Mouse (Mus musculus) monocyte, adult 5-6 weeks (primary cell): ENCODE measurements at regions not wholly inside any gene's neighbourhood (a gene's known extent, or its start where the extent isn't known, plus 50 kb on each side); places are given as distances from the start of the nearest gene placed in this dataset.

ENCODE experiments used
- ATAC-seq: fragments of 153-309, 156-312 bp; replicated peaks from 2 replicates; pipeline ENCODE4 v1.8.0; 2017; ENCODE audit warnings: mild to moderate bottlenecking; ENCODE audit not compliant: low TSS enrichment, insufficient number of reproducible peaks, severe bottlenecking, poor library complexity, low FRiP score

DNA sequence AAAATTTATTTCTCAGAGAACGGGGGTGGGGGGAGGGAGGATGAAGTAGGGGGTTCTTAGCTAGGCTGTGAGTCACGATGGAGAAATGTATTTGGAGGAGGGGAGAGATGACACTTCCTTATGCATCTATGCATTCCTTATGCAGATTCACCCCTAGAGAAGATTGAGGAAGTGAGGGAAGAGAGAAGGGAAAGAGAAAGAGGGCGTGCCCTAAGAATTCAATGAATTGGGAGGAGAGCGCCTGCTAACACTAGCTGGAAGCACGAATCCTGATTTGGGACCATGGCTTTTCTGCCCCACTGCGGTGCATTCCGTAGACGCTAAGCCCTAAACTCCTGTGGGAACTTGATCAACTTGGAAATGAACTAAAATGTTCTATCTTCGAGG is 56.1 kb downstream of the Foxi3 start:
- ATAC-seq: no peak

DNA sequence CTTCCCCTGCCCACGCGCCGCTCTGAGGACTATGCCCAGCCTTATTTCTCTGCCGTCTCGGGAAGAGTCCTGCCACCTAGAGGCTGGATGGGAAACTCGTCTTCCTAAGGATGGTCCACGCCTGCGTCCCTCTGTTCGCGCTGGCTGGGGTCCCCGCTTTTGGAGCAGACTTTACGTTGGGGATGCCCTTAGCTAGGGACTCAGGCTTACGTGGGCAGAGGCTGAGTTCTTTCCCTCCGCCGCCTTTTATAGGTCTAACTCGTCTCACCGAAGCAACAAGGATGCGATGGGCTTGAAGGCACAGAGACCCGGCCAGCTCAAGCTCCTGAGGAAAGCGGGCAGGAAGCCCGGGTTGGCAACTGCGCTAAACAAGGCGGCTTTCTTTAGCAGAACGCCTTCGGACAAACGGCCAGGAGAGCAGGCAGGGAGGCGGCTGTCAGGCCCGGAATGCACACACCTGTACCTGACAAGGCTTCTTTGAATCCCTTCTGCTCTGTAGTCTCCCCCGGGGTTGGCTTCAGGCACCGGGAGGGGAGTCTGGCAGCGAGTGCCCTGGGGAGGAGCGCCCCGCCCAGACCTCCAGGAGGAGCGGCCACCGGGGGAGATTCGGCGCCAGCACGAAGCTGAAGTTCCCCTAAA is 56.6 kb downstream of the Foxi3 start:
- 0 out of 2 replicates have a peak, but pooled peaks have one; percentile 31 for ATAC-seq

DNA sequence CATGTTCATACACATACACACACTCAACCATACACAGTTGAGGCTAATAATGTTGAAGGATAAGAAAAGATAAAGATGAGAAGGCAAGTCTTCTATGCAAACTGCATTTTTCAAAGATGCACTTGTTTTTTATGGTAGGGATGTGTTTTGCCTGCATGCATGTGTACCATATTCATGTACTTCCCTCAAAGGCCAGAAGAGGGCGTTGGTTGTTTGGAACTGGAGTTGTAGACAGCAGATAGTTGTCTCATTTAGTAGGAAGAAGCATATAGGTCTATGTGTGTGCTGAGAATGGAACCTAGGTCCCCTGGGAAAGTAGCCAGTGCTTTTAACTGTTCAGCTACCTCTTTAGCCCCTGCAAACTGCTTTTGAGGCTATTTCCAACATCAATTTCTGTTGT is 60.1 kb downstream of the Foxi3 start:
- no peak for ATAC-seq

DNA sequence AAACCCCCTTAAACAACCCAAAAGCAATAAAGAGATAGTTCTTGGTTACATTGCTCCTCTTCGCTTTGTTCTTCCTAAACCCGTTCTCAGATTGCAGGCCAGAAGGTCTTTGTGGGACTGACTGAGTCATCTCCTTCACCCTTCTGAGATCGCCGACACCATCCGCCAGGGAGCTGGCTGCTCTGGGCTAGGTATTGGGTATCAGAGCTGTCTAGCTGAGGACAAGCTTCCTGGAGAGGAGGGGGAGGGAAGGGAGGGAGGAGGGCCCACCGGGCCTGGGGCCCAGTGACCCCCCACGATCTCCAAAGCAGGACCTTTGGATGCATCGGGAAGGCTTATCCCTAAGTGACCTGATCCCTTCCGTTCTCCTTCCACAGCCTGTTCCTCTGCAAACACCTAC is 65.0 kb downstream of the Foxi3 start:
- no peak for ATAC-seq

DNA sequence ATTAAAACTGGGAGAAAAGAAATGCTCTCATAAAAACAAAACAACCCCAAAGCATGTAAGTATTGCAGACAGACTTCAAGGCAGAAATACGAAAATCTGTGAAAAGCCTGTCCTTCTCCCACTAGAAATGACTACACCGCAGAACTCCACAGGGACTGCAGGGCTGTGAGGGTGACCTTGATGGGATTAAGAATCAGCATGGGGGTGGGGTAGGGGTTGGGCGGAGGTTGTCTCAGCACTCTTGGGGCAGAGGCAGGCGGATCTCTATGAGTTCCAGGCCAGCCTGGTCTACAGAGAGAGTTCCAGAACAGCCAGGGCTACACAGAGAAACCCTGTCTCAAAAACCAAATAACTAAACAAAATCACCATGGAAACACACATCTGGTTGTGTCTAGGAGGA is 69.1 kb downstream of the Foxi3 start:
- ATAC-seq: no peak

DNA sequence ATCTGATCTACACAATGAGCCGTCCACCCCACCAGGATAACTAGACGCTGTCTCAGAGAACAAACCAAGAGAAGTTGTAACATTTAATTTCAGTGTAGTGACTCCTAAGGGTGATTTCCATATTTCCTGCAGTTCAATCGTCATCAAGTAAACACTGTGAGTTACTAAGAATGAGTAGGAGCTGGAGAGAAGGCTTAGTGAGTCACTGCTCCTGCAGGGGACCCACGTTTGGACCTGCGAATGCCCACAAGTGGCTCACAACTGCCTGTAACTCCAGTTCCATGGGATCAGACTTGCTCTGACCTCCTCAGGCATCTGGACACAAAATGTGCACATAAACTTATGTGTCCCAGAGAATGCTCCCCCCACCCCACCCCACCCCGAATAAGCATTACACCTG is 73.3 kb downstream of the Foxi3 start:
- no peak for ATAC-seq

DNA sequence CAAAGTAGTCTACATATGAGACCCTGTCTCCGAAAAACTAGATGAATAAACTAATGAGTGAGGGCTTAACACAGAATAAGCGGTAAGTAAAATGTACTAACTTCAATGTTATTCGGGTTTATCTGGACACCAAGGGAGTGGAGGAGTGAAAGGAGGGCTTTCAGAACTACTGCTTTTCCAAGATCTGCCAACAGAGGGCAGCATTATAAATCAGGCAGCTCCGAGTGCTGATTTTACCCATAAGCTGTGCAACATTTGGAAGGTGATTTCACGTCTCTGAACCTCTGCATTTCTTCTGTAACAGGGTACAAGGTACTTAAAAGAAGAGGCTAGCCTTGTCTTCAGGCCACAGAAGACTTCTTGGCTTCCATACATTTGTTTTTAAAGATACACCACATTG is 74.2 kb downstream of the Foxi3 start:
- ATAC-seq: no peak

DNA sequence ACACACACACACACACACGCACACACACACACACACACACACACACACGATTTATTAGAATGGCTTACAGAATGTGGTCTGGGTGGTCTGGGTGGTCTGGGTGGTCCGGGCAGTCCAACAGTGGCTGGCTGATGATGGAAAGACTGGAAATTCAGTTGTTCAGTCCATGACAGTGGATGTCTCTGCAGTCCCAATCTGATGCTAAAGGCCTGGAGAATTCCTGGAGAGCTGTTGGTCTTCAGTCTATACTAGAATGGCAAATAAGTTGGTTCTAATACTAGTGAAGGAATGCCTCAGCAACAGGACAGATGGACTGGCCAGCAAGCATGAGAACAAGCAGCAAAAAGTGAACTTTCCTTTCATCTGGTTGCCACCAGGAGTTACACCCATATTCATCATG is 87.9 kb downstream of the Foxi3 start:
- no peak for ATAC-seq

DNA sequence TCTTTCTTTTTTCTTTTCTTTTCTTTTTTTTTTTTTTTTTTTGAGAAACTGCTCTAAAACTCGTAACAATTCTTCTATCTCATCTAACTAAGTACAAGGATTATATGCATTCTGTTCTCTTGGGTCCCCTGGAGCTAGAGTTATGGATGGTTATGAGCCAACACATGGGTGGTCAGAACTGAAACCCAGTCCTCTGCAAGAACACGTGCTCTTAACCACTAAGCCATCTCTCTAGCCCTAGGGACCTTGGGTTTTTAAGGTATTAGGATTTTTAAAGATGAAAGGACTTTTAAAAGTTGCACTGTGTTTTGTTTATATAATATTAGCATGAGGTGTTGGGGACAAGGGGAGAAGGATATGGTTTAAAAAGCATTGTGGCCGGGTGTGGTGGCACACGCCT is 88.9 kb downstream of the Foxi3 start:
- no peak for ATAC-seq

DNA sequence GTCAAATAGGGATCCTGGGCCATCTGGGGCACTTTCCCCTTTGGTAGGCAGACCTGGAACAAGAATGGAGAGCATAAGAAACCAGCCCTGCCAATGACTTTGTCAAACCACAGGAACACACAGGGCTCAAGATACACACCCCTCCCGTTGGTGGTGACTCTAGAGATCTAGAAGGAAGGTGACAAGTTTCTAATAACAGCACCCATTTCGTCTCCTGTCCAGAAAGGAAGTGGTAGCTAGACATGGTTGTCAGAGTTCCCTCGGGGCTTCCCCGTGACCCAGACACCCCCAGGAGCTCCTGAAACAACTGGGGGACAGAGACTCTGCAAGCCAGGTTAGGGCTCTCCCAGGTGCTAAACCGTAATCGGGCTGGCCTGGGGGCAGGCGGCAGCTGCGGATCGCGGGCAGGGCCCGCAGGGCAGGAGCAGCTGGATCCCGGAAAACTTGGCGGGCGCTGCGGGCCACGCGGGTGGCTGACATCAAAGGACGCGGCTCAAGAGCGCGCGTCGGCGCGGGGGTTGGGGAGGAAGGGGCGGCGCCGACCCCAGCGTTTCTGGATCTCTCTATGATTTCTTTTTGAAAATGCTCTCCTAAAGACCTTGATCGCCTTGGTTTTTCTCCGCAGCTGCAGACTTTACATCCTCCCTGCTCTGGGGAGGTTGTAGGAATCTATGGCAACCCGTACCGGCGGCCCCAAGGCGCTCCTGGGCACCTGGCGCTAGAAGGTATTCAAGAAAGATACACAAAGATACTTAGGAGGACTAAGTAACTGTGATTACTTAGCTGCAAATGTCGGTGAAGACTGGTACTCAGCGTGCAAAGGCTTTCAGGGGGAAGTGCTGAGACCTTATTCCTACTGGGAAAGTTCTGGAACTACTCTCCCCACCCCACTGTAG is 92.1 kb downstream of the Foxi3 start:
- no peak for ATAC-seq

DNA sequence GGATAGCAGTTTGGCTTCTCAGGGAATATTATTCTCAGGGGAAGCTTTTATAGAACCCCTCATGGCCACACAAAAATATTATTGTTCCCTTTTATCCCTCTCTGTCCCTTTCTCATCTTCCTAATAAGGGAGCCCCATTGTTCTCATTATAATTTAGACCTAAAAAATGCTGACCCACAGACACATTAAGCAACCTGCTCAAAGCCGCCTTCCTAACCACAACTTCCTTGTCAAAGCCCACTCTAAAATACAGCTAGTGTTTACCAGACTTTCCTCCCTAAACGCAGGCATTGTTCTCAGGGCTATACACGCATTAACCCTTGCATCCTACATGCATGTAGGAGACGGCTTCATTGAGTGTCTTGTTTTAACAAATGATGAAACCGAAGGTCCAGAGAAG is 93.9 kb downstream of the Foxi3 start:
- no peak for ATAC-seq

DNA sequence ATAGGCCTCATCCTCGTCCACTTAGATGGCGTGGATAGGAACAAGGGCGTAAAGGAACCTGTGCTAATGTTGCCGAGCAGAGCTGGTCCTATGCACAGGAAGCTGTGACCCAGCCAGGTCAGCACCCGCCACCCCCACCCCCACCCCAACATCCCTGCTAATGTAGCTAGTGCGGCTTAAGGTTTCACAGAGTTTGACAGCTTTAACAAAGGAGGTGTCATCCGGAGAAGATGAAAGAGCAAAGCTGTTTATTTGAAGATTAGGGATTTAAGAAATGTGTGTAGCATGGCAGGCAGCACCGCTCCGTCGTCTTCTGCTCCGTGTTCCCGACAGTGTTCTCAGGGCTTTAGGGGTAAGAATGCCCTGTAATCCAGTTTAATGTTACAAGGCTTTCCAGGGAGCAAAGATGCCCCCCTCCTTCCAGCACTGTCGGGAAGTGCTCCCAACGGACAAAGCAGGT is 93.5 kb downstream of the Thnsl2 start:
- no peak for ATAC-seq

DNA sequence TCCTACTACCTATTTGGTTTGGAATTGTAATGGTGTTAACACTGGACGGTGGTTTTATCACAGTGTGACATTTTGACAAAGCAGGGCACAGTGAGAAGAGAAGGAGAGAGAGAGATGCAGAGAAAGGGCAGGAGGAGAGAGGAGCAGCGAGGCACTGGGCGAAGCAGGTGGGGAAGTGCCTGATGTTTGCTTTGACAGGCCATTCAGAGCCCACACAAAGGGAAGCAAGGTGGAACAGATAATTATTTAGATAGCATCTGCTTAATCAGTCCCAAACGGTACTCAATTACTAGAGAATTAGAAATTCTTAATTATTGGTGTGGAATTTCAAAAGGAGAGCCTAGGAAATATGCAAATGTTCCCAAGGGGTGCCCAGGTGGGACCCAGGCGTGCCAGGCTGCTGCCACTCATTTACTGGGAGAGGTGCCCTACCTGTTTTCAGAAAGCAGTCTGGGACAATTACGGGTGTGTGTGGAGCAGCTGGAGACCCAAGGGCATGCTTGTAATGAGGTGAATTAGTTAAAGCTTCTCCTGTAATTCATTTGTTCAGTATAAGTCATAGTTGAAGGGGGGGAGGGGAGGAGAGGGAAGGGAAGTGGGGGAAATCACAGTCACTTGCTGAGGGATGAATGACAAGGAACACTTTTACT is 86.9 kb downstream of the Thnsl2 start:
- no peak for ATAC-seq

DNA sequence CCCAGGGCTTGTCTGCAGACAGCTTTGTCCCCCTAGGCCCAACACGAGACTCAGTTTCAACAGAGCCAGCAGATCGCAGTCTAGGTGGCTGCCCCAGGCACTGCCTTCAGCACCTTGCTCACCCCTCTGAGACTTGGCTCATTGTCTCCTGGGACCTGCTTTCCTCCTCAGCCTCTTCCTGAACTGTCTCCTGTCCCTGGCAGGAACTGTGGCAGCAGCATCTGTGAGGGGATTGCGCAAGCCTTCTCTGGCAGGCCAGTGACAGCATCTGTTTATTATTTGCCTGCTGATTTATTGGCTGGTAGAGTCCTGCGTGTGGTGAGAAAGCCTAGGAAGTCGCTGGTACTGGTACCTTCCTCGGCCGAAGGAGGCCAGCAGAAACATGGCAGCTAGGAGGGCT is 84.1 kb downstream of the Thnsl2 start:
- ATAC-seq: no peak

DNA sequence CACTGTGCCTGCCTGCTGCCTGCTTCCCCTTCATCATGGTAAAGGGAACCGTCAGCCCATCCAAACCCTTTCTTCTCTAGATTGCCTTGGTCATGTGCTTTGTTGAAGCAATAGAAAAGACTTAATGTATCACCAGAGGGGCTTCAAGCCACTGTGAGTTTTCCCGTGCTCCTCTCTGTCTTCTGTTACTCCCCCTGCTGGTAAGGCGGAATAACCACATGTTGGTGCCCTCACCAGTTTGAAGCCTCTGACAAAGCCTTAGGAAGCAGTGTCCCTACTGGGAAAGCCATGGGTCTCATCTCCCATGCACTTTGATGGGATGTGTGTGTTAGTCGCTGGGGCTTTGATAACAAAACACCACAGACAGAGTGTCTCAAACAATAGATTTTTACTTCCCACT is 81.3 kb downstream of the Thnsl2 start:
- no peak for ATAC-seq

DNA sequence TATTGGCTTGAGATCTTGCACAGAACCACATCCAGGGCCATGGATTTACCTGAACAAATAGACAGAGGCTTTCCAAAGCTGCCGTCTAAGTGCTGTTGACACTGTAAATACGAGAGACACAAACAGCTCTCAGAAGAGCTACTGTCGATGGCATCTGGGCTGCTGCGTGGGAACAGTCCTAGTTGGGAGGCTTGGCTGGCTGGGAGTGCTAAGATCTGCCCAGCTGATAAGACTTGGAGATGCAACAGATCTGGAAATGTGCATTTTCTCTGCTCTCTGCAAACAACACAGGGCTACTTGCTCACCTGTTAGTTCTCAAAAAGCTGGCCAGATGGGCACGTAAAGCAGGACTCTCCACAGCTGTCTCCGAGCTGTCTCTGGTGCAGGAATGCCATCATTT is 78.8 kb downstream of the Thnsl2 start:
- no peak for ATAC-seq

DNA sequence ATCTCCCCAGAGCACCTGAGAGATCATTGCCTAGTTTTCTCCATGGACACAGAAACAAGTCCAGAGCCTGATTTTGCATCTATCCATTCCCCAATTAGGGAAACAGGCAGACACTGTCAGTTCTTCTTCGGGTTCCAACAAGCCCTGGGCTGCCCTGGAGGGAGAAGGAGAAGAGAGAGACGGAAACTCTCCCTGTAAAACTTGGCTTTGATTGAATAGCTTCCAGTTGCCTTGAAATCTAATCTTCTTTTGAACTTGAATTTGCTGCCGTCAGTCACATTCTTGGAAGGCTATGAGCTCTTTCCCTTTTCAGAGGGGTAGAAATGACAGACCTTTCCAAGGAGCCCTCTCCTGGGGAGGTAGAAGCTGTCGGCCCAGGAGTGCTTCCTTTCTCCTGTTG is 75.0 kb downstream of the Thnsl2 start:
- ATAC-seq: no peak

DNA sequence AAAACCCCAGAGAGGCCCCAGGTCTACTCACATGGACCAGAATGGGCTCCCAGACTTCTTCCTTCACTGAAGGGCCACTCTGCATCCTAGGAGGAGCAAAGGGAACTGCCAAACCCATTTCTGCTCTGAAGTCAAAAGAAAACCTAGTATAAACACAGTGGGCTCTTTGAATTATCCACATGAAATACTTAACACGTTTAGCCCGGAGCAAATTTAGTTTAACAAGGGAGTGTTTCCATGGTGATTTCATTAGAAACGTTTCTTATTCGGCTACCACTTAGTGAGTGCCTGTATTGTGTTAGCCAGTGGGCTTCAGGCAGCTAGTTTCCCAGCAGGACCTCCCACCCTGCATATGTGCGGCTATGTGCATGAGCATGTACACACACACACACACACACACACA is 69.4 kb downstream of the Thnsl2 start:
- no peak for ATAC-seq
